Mouse (Mus musculus): ENCODE data around the gene Heatr5a. TPM values are rescaled to one million over a fixed set of nuclear protein-coding genes. Genes with fewer than 3 reads are reported as not detected.

Heatr5a gene
- polyA plus RNA-seq, 1 experiment from 2014 or later = 4.4 TPM

DNA sequence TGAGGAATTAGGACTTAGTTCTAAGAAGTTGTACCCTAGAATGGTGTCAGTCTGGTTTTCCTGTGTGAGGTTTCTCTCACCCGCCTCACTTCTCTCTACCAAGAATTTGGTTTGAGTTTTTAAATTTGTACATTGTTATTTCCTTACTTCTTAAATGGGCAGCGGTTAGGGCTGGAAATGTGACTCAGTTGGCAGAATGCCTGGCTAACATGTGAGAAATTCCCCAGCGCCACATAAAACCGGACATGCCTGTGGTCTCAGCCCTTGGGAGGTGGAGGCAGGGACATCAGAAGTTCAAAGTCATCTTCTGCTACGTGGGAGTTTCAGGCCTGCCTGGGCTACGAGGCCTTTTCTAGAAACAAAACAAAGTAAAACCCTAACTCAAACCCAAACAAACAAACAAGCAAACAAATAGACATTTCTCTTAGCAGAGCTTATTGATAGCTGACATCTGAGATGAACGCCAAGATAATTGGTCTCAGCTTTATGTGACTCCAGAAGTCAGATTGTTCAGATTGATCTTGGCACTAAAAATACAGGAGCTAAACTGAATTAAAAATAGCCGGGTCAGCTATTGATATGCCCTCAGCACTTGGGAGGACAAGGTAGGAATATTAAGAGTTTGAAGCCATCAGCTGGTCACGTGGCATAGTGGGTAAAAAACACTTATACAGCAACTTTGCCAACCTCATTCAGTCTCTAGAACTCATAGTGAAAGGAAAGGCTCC, 123.0 kb downstream of the Heatr5a start:
- H3K27me3 ChIP-seq (replicated peaks; ENCODE audit: control insufficient read depth, insufficient read depth, low read length) = no peaks in the 10 kb centered on the region
- WGBS = 84% methylated on average over 9 of the region's 9 CpGs
- TF ChIP-seq CTCF (IDR thresholded peaks at IDR 0.05; ENCODE audit: low read depth) = no peak
- H3K9me3 ChIP-seq (ENCODE audit: control insufficient read depth) = no peaks in the 10 kb centered on the region
- H3K4me3 ChIP-seq (ENCODE audit: low read depth, low read length) = no peak overlapping the region
- H3K4me1 ChIP-seq (replicated peaks; ENCODE audit: control insufficient read depth, insufficient read depth, low read length) = peaks cover 10% of the 10 kb centered on the region; the same call in 1 of the 2 replicates
- H3K9ac ChIP-seq (ENCODE audit: low read depth, low read length) = no peak overlapping the region
- no peak overlapping the region for H3K4me2 ChIP-seq (replicated peaks; ENCODE audit: low read depth)
- no peaks in the 10 kb centered on the region for H3K36me3 ChIP-seq (ENCODE audit: control insufficient read depth, insufficient read depth)
- H3K27ac ChIP-seq (ENCODE audit: low read depth, low read length) = no peak overlapping the region
- ATAC-seq = no peak

GRCm38 (mm10) chr12:51845261-51845660, 125.9 kb downstream of the Heatr5a start:
- no peaks in the 10 kb centered on the region for H3K36me3 ChIP-seq (ENCODE audit: control insufficient read depth, insufficient read depth)
- H3K4me2 ChIP-seq (replicated peaks; ENCODE audit: low read depth) = peak overlapping the region; percentile 74
- ATAC-seq = peak; percentile 3; the same call in 1 of the 2 replicates
- no peaks in the 10 kb centered on the region for H3K9me3 ChIP-seq (ENCODE audit: control insufficient read depth)
- H3K27me3 ChIP-seq (replicated peaks; ENCODE audit: control insufficient read depth, insufficient read depth, low read length) = no peaks in the 10 kb centered on the region
- no peak for TF ChIP-seq CTCF (IDR thresholded peaks at IDR 0.05; ENCODE audit: low read depth)
- H3K4me3 ChIP-seq (ENCODE audit: low read depth, low read length) = peak overlapping the region; percentile 47; the same call in 1 of the 2 replicates
- no peak overlapping the region for H3K9ac ChIP-seq (ENCODE audit: low read depth, low read length)
- 36% methylated on average over 1 of the region's 1 CpGs for WGBS
- no peak overlapping the region for H3K27ac ChIP-seq (ENCODE audit: low read depth, low read length)
- peaks cover 10% of the 10 kb centered on the region; the same call in 1 of the 2 replicates for H3K4me1 ChIP-seq (replicated peaks; ENCODE audit: control insufficient read depth, insufficient read depth, low read length)

GRCm38 (mm10) chr12:51844771-51845256, 126.3 kb downstream of the Heatr5a start:
- H3K27me3 ChIP-seq (replicated peaks; ENCODE audit: control insufficient read depth, insufficient read depth, low read length) = no peaks in the 10 kb centered on the region
- H3K4me3 ChIP-seq (ENCODE audit: low read depth, low read length) = peak overlapping the region; percentile 47
- peak; percentile 100 for ATAC-seq
- under 1% methylated on average over 17 of the region's 17 CpGs for WGBS
- H3K4me1 ChIP-seq (replicated peaks; ENCODE audit: control insufficient read depth, insufficient read depth, low read length) = peaks cover 10% of the 10 kb centered on the region; the same call in 1 of the 2 replicates
- peak overlapping the region; percentile 74 for H3K4me2 ChIP-seq (replicated peaks; ENCODE audit: low read depth)
- no peak for TF ChIP-seq CTCF (IDR thresholded peaks at IDR 0.05; ENCODE audit: low read depth)
- no peaks in the 10 kb centered on the region for H3K36me3 ChIP-seq (ENCODE audit: control insufficient read depth, insufficient read depth)
- peak overlapping the region; percentile 60; the same call in 1 of the 2 replicates for H3K9ac ChIP-seq (ENCODE audit: low read depth, low read length)
- H3K27ac ChIP-seq (ENCODE audit: low read depth, low read length) = peak overlapping the region; percentile 83
- no peaks in the 10 kb centered on the region for H3K9me3 ChIP-seq (ENCODE audit: control insufficient read depth)

DNA sequence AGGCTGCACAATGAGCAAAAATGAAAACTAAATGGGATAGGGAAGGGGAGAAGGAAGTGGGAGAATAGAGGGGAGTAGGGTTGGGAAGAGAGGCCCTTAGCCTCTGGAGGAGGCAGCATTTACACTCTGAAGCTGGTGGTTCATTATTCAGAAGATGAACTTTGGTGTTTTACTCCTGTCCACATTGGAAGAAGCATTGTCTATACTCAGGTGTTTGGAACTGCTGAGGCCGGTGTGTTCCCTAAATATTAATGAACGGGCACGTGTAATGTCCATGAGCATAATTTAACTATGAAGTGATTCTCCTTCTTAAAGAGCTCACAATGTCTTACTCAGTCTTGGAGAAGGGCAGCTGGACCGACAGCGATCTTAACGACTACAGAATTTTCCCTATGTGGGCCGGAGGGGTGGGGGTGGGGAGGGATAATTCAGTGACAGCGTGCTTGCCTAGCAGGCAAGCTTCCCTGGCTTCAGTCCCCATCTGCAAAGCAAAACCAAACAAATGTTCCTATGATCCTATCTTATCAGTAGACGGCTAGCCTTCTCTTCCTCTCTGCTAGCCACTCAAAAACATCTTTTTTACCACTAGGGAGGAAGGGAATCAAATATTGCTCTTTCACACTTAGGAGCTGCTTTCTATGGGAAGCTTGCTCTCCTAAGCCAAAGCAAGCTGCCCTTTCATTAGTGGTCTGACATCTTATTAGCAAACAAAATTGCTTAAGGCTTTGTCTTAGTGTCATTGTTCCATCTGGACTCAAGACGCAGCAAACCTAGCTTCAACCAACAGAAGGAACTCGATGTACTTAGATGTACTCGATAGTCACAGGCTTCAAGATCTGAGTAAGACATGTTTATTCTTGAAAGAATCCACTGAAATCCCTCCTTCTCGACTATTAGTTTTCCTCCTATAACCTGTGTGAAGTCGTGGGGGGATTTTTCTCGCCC, 127.3 kb downstream of the Heatr5a start:
- H3K4me1 ChIP-seq (replicated peaks; ENCODE audit: control insufficient read depth, insufficient read depth, low read length) = peaks cover 10% of the 10 kb centered on the region; the same call in 1 of the 2 replicates
- no peaks in the 10 kb centered on the region for H3K27me3 ChIP-seq (replicated peaks; ENCODE audit: control insufficient read depth, insufficient read depth, low read length)
- no peaks in the 10 kb centered on the region for H3K36me3 ChIP-seq (ENCODE audit: control insufficient read depth, insufficient read depth)
- H3K9me3 ChIP-seq (ENCODE audit: control insufficient read depth) = no peaks in the 10 kb centered on the region
- H3K9ac ChIP-seq (ENCODE audit: low read depth, low read length) = 0 out of 2 replicates have a peak overlapping the region, but pooled peaks have one; percentile 60
- ATAC-seq = no peak
- peak overlapping the region; percentile 74 for H3K4me2 ChIP-seq (replicated peaks; ENCODE audit: low read depth)
- peak overlapping the region; percentile 47 for H3K4me3 ChIP-seq (ENCODE audit: low read depth, low read length)
- 31% methylated on average over 15 of the region's 15 CpGs for WGBS
- peak overlapping the region; percentile 36; the same call in 1 of the 2 replicates for H3K27ac ChIP-seq (ENCODE audit: low read depth, low read length)
- TF ChIP-seq CTCF (IDR thresholded peaks at IDR 0.05; ENCODE audit: low read depth) = no peak

- no peak for TF ChIP-seq CTCF (IDR thresholded peaks at IDR 0.05; ENCODE audit: low read depth)
- no peak overlapping the region for H3K27ac ChIP-seq (ENCODE audit: low read depth, low read length)
- no peak overlapping the region for H3K9ac ChIP-seq (ENCODE audit: low read depth, low read length)
- ATAC-seq = no peak
- H3K4me2 ChIP-seq (replicated peaks; ENCODE audit: low read depth) = no peak overlapping the region
- 74% methylated on average over 6 of the region's 6 CpGs for WGBS
- H3K27me3 ChIP-seq (replicated peaks; ENCODE audit: control insufficient read depth, insufficient read depth, low read length) = no peaks in the 10 kb centered on the region
- no peaks in the 10 kb centered on the region for H3K36me3 ChIP-seq (ENCODE audit: control insufficient read depth, insufficient read depth)
- peaks cover 10% of the 10 kb centered on the region; the same call in 1 of the 2 replicates for H3K4me1 ChIP-seq (replicated peaks; ENCODE audit: control insufficient read depth, insufficient read depth, low read length)
- H3K4me3 ChIP-seq (ENCODE audit: low read depth, low read length) = no peak overlapping the region
- no peaks in the 10 kb centered on the region for H3K9me3 ChIP-seq (ENCODE audit: control insufficient read depth)
Measured at GRCm38 (mm10) chr12:51842081-51842864, 128.8 kb downstream of the Heatr5a start.
